Mouse (Mus musculus): ENCODE measurements around the gene Gmds.

Gene Gmds
- long read RNA-seq, experiment 1, transcript Gmds-201 (11 exons, 1,713 nt): major isoform, 5 of 10 reads
- long read RNA-seq, experiment 1, partial matches to known transcripts: 2 of 10 reads
- long read RNA-seq, experiment 1, other reads (novel, unspliced or antisense): 3 of 10 reads
- long read RNA-seq, experiment 2, transcript Gmds-201 (11 exons, 1,713 nt): major isoform, 9 of 14 reads
- long read RNA-seq, experiment 2, partial matches to known transcripts: 2 of 14 reads
- long read RNA-seq, experiment 2, other reads (novel, unspliced or antisense): 2 of 14 reads

- intact Hi-C loops (cut with DNase I): no loop called here
Measured at GRCm38 (mm10) chr13:32338513-32339365, at the start of gene Gmds. Gene Gmds (minus strand): TSS chr13:32338740.

- intact Hi-C loops (cut with DNase I): no loop called here
Measured at GRCm38 (mm10) chr13:32385421-32386092, 47.0 kb upstream of the Gmds start.

- intact Hi-C loops (cut with DNase I): no loop called here
Measured at GRCm38 (mm10) chr13:32382227-32383010, 43.9 kb upstream of the Gmds start.

GRCm38 (mm10) chr13:32378634-32379033 is 40.1 kb upstream of the Gmds start:
- intact Hi-C loops (cut with DNase I): no loop called here

- intact Hi-C loops (cut with DNase I): no loop called here
Measured at GRCm38 (mm10) chr13:32372531-32372883, 34.0 kb upstream of the Gmds start.

GRCm38 (mm10) chr13:32371874-32372530 is 33.5 kb upstream of the Gmds start:
- intact Hi-C loops (cut with DNase I): no loop called here

GRCm38 (mm10) chr13:32370751-32371150 is 32.2 kb upstream of the Gmds start:
- intact Hi-C loops (cut with DNase I): no loop called here

GRCm38 (mm10) chr13:32370135-32370534 is 31.6 kb upstream of the Gmds start:
- intact Hi-C loops (cut with DNase I): no loop called here

GRCm38 (mm10) chr13:32337735-32338512 is 616 bp downstream of the Gmds start:
- intact Hi-C loops (cut with DNase I): no loop called here

GRCm38 (mm10) chr13:32318309-32318708 is 20.2 kb downstream of the Gmds start:
- intact Hi-C loops (cut with DNase I): loop anchor here (10.0 kb wide), 1 partner anchor 356 kb away; no protein-coding TSS in a partner anchor

- intact Hi-C loops (cut with DNase I): loop anchor here (10.0 kb wide), 1 partner anchor 357 kb away; no protein-coding TSS in a partner anchor
Measured at GRCm38 (mm10) chr13:32317354-32317753, 21.2 kb downstream of the Gmds start.

- intact Hi-C loops (cut with DNase I): loop anchor here (2.0 to 10.0 kb wide), 3 partner anchors 100 to 362 kb away; no protein-coding TSS in a partner anchor
Measured at GRCm38 (mm10) chr13:32312663-32313062, 25.9 kb downstream of the Gmds start.

- intact Hi-C loops (cut with DNase I): loop anchor here (5.0 to 10.0 kb wide), 2 partner anchors 101 to 363 kb away; no protein-coding TSS in a partner anchor
Measured at GRCm38 (mm10) chr13:32311476-32311875, 27.1 kb downstream of the Gmds start.

GRCm38 (mm10) chr13:32298456-32298855 is 40.1 kb downstream of the Gmds start:
- intact Hi-C loops (cut with DNase I): loop anchor here (2.0 to 10.0 kb wide), 3 partner anchors 84 to 498 kb away; no protein-coding TSS in a partner anchor

- intact Hi-C loops (cut with DNase I): loop anchor here (2.0 to 10.0 kb wide), 3 partner anchors 83 to 505 kb away; no protein-coding TSS in a partner anchor
Measured at GRCm38 (mm10) chr13:32297398-32297797, 41.1 kb downstream of the Gmds start.

- intact Hi-C loops (cut with DNase I): loop anchor here (10.0 kb wide), 2 partner anchors 80 to 330 kb away; no protein-coding TSS in a partner anchor
Measured at GRCm38 (mm10) chr13:32294416-32295195, 43.9 kb downstream of the Gmds start.

GRCm38 (mm10) chr13:32272937-32273496 is 65.5 kb downstream of the Gmds start:
- intact Hi-C loops (cut with DNase I): no loop called here

GRCm38 (mm10) chr13:32269757-32270156 is 68.8 kb downstream of the Gmds start:
- intact Hi-C loops (cut with DNase I): no loop called here
